Mouse (Mus musculus) bone marrow macrophage, adult 2 months (primary cell): ENCODE data around the gene Gm20388. TPM values are rescaled to one million over a fixed set of nuclear protein-coding genes. Genes with fewer than 3 reads are reported as not detected.
"Not testable (repeated sequence)": the region's sequence is repeated elsewhere in the genome, so short reads cannot be mapped to it uniquely, and the experiment has no call there.

Source experiments
- H3K27ac ChIP-seq: 2 replicates; pipeline ENCODE4 v1.5.1; 2012; ENCODE audit warnings: low read depth, low read length; ENCODE audit not compliant: insufficient read depth
- H3K4me1 ChIP-seq: 2 replicates; pipeline ENCODE4 v1.6.1; 2012; ENCODE audit warnings: low read length; ENCODE audit not compliant: control insufficient read depth, insufficient read depth
- H3K4me3 ChIP-seq: 2 replicates; pipeline ENCODE4 v1.5.1; 2012; ENCODE audit warnings: mild to moderate bottlenecking, low read length, moderate library complexity; ENCODE audit not compliant: insufficient read depth
- CTCF ChIP-seq: IDR thresholded peaks from 2 replicates; pipeline ENCODE4 v1.5.1; 2012; ENCODE audit warnings: low read depth, mild to moderate bottlenecking, low read length, moderate library complexity
- POLR2A ChIP-seq: IDR thresholded peaks from 2 replicates; pipeline ENCODE4 v1.6.1; 2012; ENCODE audit warnings: mild to moderate bottlenecking, low read depth, low read length, borderline replicate concordance
- polyA plus RNA-seq: library from polyadenylated mRNA; stranded (reverse); fragments of >200 nt; gene quantifications from 2 replicates; pipeline ENCODE4 v1.2.4, GENCODE M21; 2012; ENCODE audit not compliant: missing spikeins, insufficient read depth, insufficient read length

Gm20388 gene
- polyA plus RNA-seq, 1 experiment, result 32.7 TPM

DNA sequence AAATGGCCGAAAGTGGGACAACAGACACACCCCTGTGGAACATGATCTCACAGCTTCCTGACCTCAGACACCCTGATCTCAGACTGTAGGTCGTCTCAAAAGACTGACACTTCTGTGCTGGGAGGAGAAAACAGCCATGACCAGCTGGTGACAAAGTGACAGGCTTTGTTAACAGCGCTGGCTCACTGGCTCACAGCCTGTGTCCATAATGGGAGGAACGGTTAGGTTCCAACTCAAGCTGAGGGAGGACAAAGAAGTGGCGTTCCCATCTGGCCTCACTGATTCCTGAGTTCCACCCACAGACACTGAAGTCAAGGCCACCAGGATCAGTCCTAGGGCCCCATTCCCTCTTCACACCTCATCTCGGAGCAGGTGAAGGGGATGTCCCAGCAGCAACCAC, 1527.5 kb downstream of the Gm20388 start:
- TF ChIP-seq CTCF (no peak), POLR2A (no peak)
- H3K27ac ChIP-seq, result no peak overlapping the region
- H3K4me1 ChIP-seq, result no peaks in the 10 kb centered on the region
- no peak overlapping the region for H3K4me3 ChIP-seq

DNA sequence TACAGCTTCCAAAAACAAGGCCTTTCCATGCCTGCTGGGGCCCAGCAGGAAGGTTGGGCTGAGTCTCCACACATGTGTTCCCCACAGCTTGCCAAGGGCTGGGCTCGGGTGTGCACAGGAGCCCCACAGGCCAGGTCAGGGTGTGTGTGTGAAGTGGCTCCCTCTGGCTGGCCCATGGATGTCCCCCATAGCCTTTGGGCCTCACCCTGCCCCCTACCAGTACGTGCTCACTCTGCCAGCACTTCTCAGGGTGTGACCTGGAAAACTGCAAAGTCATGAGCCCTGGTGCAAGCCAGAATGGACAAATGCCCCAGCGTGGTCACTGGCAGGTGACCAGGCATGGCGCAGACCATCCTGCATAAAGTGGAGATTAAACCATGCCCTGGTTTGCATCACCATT, 1528.7 kb downstream of the Gm20388 start:
- H3K4me3 ChIP-seq, result no peak overlapping the region
- H3K4me1 ChIP-seq, result no peaks in the 10 kb centered on the region
- TF ChIP-seq POLR2A, result no peak
- TF ChIP-seq CTCF, result no peak
- H3K27ac ChIP-seq, result no peak overlapping the region

DNA sequence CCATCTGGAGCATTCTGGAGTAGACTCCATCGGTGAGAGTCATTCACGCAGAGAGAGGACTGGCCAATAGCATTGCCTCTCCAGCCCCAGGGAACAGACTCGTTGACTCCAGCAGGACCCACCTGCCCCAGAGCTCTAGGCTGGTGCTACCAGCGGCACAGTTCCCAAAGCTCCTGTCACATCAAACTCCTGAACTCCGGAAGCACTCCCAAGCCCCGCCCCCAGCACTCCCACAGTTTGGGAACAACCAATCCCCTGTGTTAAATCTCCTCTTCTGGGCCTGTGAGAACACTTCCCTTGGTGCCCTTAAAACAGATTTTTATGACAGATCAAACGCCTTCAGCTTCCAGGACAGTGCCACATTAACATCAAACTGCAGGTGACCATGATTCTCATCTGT, 1532.7 kb downstream of the Gm20388 start:
- no peak overlapping the region for H3K4me3 ChIP-seq
- no peak overlapping the region for H3K27ac ChIP-seq
- TF ChIP-seq CTCF (no peak), POLR2A (no peak)

DNA sequence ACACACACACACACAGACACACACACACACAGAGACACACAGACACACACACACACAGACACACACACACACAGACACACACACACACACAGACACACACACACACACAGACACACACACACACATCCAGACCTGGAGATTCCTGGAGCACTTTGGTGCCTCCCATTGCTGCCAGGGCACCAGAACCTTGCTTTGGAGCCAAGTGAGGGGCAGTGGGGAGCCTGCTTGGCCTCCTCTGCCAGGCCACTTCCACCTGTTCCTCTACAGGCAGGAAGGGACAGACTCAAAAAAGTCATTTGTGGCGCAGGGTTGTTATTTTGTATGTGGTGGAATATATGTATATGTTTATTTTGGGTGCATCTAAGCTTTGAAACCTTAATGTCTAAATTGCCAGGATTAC, 1533.9 kb downstream of the Gm20388 start:
- H3K27ac ChIP-seq, H3K4me1 ChIP-seq, H3K4me3 ChIP-seq: not testable (repeated sequence)

More for the DNA sequence above, 1532.7 kb downstream of the Gm20388 start:
- no peaks in the 10 kb centered on the region for H3K4me1 ChIP-seq

DNA sequence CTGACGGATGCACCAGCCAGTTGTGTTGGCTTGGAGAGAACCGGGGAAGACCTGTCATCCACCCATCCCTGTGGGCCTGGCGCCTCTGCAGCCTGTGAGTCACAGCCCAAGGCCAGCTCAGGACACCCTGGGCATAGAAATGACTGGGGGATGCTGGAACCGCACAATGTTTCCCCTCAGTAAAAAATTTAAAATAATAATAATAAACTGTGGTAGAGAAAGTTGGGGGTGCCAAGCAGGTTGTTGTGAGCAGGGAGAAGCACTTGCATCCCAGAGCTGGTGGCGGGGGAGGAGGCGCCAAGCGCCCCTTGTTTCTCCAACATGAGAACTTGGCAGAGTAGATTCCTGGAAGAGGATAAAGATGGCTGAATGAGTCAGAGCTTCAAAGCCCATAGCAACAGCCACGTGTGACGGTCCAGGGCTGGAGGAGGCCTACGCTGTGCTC, 1534.4 kb downstream of the Gm20388 start:
- no peaks in the 10 kb centered on the region for H3K4me1 ChIP-seq
- H3K27ac ChIP-seq, result no peak overlapping the region
- TF ChIP-seq POLR2A (no peak), CTCF (no peak)
- no peak overlapping the region for H3K4me3 ChIP-seq

DNA sequence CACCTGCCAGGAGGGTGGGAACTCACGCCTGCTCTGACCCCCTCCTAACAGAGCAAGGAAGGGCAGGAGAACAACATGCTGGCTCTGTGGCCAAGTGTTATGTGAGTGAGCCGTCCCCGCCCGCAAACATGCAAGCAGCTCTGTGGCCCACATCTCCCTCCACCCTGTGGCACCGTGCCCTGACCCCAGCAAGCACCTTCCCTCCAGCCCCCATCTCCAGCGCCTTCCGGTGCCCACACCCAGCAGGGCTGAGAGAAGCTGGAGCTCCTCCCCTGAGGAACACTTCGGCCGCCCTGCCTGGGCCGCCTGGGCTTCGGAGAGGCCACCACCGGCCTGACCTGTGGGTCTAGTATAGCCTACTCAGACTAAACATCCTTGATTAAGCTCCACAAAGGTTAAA, 1535.5 kb downstream of the Gm20388 start:
- Histone ChIP-seq H3K4me1 (no peaks in the 10 kb centered on the region), H3K4me3 (no peak overlapping the region), H3K27ac (no peak overlapping the region)
- no peak for TF ChIP-seq POLR2A
- TF ChIP-seq CTCF, result no peak

DNA sequence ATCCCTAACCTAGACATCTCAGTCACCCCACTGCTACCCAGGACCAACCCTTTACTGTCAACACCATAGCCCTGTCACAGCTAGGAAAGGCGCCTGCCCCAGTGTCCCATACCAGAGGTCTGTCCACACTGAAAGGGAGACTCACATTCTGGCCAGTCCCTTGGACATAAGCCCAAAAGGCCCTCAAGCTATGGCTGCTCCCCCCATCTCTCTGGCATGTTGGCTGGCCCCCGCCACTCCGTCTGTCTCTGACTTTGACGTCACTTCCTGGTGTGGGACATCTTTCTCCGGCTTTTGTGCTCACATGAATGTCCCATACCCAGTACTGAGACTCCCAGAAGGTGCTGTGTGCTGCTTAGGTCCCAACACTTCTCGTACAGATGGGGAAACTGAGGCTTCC, 1536.2 kb downstream of the Gm20388 start:
- Histone ChIP-seq H3K27ac (no peak overlapping the region), H3K4me1 (no peaks in the 10 kb centered on the region), H3K4me3 (no peak overlapping the region)
- no peak for TF ChIP-seq CTCF
- no peak for TF ChIP-seq POLR2A

DNA sequence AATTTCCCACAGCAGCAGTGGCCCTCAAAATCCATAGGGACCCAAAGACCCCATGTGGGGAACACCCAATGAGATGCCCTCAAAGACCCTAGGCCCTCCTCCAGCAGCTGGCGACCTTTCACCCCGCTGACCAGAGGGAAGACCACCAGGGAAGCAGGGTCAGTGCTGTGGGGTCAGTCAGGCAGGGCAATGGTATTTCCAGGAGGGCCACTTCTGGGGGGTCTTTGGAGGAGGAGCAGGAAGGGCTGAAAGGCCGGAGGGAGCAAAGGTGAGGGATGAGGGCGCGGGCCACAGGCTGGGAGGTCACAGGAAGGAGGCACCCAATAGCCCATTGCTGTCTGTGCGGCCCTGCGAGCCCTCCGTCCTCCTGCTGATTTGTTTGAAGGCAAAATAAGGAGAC, 1539.6 kb downstream of the Gm20388 start:
- Histone ChIP-seq H3K4me1 (no peaks in the 10 kb centered on the region), H3K4me3 (no peak overlapping the region), H3K27ac (no peak overlapping the region)
- no peak for TF ChIP-seq CTCF
- TF ChIP-seq POLR2A, result no peak

DNA sequence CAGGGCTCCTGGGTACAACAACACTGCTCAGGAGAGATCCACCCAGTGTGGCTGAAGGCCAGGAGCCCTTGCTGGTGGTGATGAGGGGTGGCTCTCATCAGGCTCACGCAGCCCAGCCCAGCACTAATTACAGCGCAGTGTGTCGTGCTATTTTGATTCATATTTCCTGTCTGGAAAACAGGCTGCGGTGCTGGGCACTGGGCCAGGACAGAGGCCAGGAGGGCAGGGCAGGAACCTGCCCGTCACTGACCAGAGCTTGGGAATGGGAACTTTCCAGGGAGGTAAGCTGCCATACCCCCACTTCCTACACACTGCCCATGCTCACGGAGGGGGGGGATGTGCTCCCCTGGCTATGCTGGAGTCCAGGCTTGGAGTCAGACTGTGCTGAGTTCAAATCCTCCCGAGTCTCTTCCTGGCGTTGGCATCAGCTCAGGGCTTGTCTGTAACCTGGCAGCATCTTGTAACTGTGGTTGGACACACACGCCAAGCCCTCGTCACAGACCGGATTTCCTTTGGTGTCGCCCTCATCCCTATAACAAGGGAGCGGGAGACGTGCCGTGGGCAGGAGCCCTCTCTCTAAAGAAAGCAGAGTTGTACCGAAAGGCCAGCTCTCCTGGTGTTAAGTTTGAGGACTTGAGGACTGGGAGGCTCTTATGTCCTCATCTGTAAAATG, 1540.9 kb downstream of the Gm20388 start:
- H3K4me1 ChIP-seq, result no peaks in the 10 kb centered on the region
- no peak overlapping the region for H3K4me3 ChIP-seq
- no peak overlapping the region for H3K27ac ChIP-seq
- TF ChIP-seq POLR2A, result no peak
- TF ChIP-seq CTCF, result no peak

DNA sequence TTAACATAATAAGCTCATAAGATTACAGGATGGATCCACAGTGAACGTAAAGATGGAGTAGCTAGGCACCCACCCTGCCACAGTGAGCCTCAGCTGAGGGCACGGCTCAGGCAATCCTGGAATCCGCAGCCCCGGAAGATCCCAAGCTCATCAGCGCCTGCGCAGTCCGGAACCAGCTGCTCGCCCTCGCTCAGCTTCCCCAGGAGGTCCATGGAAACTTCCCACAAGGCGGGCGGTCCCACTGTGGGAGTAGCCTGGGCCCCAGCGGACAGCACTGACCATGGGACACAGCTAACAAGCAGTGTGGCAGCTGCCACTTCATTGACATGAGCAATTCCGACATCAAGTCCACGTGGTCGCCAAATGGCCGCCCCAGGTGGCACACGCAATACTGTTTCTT, 1544.1 kb downstream of the Gm20388 start:
- no peak overlapping the region for H3K4me3 ChIP-seq
- no peak overlapping the region for H3K27ac ChIP-seq
- TF ChIP-seq CTCF, result no peak
- no peak for TF ChIP-seq POLR2A
- no peaks in the 10 kb centered on the region for H3K4me1 ChIP-seq

DNA sequence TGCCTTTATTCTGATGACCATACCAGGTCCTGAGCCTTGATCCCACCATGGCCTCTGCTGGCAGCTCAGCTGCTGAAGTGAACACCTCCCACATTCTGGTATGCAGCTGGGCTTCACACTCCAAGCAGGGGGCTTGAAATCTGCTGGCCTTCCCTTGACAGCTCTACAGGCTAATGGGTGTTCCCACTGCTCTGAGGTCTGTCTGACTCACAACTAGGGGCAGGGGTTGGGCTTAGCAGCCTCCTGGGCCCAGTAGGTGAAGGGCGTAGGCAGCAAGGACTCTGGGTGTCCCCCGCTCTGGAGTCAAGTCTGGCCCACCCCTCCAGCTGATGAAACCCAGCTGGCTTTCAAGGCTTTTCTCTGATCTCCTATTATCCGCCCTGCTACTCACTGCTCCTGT, 1550.6 kb downstream of the Gm20388 start:
- Histone ChIP-seq H3K4me3 (no peak overlapping the region), H3K27ac (no peak overlapping the region), H3K4me1 (no peaks in the 10 kb centered on the region)
- no peak for TF ChIP-seq CTCF

DNA sequence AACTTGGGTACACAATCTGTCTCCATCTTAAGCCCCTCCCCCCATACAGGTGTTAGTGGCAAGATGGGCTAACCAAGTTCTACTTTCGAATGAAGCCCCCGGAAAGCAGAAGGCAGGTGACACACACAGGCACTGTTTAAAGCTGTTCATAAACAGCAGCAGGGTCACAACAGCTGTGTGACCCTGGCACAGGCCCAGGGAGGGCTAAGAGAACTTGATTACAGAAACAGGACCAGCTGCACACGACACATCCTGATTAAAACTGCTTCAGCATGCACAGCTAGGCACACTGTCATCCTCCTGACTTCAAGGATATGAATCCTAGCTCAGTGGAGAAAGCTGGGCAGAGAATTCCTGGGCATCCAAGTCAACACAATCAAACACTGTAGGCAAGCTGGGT, 1551.5 kb downstream of the Gm20388 start:
- Histone ChIP-seq H3K27ac (no peak overlapping the region), H3K4me1 (no peaks in the 10 kb centered on the region), H3K4me3 (no peak overlapping the region)
- no peak for TF ChIP-seq POLR2A
- no peak for TF ChIP-seq CTCF
